Mouse (Mus musculus) limb, embryonic 14.5 days (tissue): ENCODE measurements around the gene Mthfsd. TPM values are rescaled to one million over a fixed set of nuclear protein-coding genes. Genes with fewer than 3 reads are reported as not detected.

Experiments used
- ATAC-seq: fragments of 200-750 bp; cut with Nextera tagmentation; 2 replicates; pipeline ENCODE4 v1.8.0; 2017; ENCODE audit warnings: low read depth, moderate number of reproducible peaks, moderate TSS enrichment; ENCODE audit not compliant: low FRiP score
- DNase-seq: peaks from one replicate; pipeline ENCODE4 v3.0.0-alpha.2; 2015; ENCODE audit warnings: low spot score
- H3K27ac ChIP-seq: fragments of 300-500 bp; sonication (generic); replicated peaks from 2 replicates; pipeline ENCODE4 v1.5.1; 2014; ENCODE audit warnings: low read depth, mild to moderate bottlenecking, low read length, moderate library complexity, mixed read lengths
- H3K27me3 ChIP-seq: fragments of 300-500 bp; sonication (generic); 2 replicates; pipeline ENCODE4 v1.6.1; 2014; ENCODE audit warnings: low read length, mixed read lengths; ENCODE audit not compliant: control insufficient read depth, insufficient read depth
- H3K36me3 ChIP-seq: fragments of 300-500 bp; sonication (generic); 2 replicates; pipeline ENCODE4 v1.6.1; 2014; ENCODE audit warnings: mild to moderate bottlenecking, low read length, moderate library complexity, mixed read lengths; ENCODE audit not compliant: control insufficient read depth, insufficient read depth
- H3K4me1 ChIP-seq: fragments of 300-500 bp; sonication (generic); 2 replicates; pipeline ENCODE4 v1.6.1; 2014; ENCODE audit warnings: antibody characterized with exemption, low read length, mixed read lengths; ENCODE audit not compliant: control insufficient read depth, insufficient read depth
- H3K4me2 ChIP-seq: fragments of 300-500 bp; sonication (generic); replicated peaks from 2 replicates; pipeline ENCODE4 v1.6.1; 2014; ENCODE audit warnings: low read depth, mild to moderate bottlenecking, low read length, moderate library complexity; ENCODE audit not compliant: severe bottlenecking
- H3K4me3 ChIP-seq: fragments of 300-500 bp; sonication (generic); replicated peaks from 2 replicates; pipeline ENCODE4 v1.5.1; 2014; ENCODE audit warnings: low read length
- H3K9ac ChIP-seq: fragments of 300-500 bp; sonication (generic); 2 replicates; pipeline ENCODE4 v1.6.1; 2014; ENCODE audit warnings: mild to moderate bottlenecking, low read depth, low read length, moderate library complexity; ENCODE audit not compliant: severe bottlenecking
- H3K9me3 ChIP-seq: fragments of 300-500 bp; sonication (generic); 2 replicates; pipeline ENCODE4 v1.6.1; 2016; ENCODE audit warnings: low read length; ENCODE audit not compliant: control insufficient read depth
- POLR2A ChIP-seq: fragments of 200-500 bp; IDR thresholded peaks from 2 replicates; pipeline ENCODE4 v1.8.0; 2012; ENCODE audit warnings: inconsistent platforms, mild to moderate bottlenecking, moderate library complexity, borderline replicate concordance; ENCODE audit not compliant: insufficient read depth, insufficient read length; ENCODE audit errors: extremely low read depth
- WGBS: fragments of 180-500 bp; shearing (Covaris S2); extraction: QIAGEN DNeasy Blood & Tissue Kit; methylation state at CpG from one replicate; pipeline ENCODE4 v1.1.7; 2014; 5-methylcytosine and 5-hydroxymethylcytosine counted together
- polyA plus RNA-seq, 2 experiments: library from polyadenylated mRNA; depleted of rRNA in 1 of 2; stranded (reverse) in 1 of 2; unstranded in 1 of 2; fragments of >200 nt; fragmentation: Nextera tagmentation in 1 of 2; extraction: Ambion mirVana in 1 of 2; gene quantifications; 2 replicates each; pipeline versions ENCODE4 v1.2.1 to v1.2.3; 2012 to 2014

Mthfsd gene
- polyA plus RNA-seq, 2 experiments, result 59.9 to 122 TPM

DNA sequence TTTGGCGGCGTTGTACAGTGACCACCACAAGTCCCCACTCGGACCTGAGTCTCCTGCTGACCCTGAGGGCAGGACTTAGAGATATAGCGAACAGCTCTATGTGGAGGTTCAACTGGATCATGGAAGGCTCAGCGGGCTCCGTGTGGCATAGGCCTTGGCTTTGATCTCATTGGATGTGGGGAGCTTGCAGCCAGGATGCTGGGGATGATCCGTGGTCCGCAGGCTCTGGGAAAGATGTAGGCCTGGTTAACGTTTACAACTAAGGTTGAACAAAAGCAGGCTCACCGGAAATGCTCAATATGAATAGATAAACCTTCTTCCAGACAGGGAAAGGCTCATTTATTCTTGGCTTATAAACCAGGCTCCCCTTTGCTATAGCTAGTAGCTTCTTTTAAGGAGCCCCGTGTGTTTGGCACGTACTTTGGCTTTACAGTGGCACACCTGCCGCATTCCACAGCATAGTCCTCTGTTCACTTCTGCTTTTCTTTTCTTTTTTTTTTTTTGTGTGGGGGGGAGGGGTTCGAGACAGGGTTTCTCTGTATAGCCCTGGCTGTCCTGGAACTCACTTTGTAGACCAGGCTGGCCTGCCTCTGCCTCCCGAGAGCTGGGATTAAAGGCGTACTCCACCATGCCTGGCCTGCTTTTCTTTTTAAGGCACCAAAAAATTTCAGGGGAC, 21.2 kb upstream of the Mthfsd start:
- Histone ChIP-seq H3K4me2 (no peak overlapping the region), H3K27ac (no peak overlapping the region), H3K4me3 (no peak overlapping the region), H3K36me3 (no peaks in the 10 kb centered on the region), H3K27me3 (peaks cover 67% of the 10 kb centered on the region), H3K9ac (no peak overlapping the region), H3K9me3 (no peaks in the 10 kb centered on the region), H3K4me1 (peaks cover 22% of the 10 kb centered on the region; the same call in 1 of the 2 replicates)
- WGBS, result 20% methylated on average over 16 of the region's 16 CpGs
- ATAC-seq (no peak), DNase-seq (no peak)
- no peak for TF ChIP-seq POLR2A

DNA sequence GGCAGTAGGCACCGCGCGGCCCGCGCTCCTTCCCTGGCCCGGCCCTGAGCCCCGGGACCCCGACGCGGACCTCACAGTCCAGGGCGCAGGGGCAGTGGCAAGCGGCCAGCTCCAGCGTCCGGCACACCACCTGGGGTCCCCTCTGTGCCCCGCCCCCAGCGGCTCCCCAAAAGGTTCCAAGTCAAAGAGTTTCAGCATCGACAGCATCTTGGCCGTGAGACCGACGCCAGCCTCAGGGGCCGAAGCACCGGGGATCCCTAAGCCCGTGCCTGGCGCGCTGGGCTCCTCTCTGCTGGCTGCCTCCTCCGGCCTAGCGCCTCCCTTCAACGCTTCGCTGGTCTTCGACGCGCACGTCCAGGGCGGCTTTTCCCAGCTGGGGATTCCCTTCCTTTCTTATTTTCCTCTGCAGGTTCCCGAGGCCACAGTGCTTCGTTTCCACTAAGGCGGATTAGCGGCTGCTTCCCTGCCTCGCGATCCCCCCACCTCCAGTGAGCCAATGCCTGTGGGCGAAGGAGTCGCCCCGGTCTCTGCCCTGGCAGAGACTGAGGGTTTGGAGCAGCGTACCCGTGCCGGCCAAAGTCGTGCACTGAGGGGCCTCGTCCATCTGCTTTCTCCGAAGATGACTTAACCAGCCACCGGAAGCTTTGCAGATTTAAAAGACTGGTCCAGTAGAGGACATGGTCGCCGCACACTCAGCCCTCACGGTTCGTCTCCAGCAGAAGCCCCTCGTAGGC, 20.5 kb upstream of the Mthfsd start:
- Histone ChIP-seq H3K27ac (no peak overlapping the region), H3K9ac (peak overlapping the region; percentile 21; the same call in 1 of the 2 replicates), H3K27me3 (peaks cover 73% of the 10 kb centered on the region), H3K4me3 (peak overlapping the region; percentile 22), H3K4me2 (peak overlapping the region; percentile 38), H3K36me3 (no peaks in the 10 kb centered on the region), H3K9me3 (no peaks in the 10 kb centered on the region), H3K4me1 (peaks cover 22% of the 10 kb centered on the region; the same call in 1 of the 2 replicates)
- DNase-seq (no peak), ATAC-seq (no peak)
- WGBS, result 5% methylated on average over 39 of the region's 55 CpGs
- no peak for TF ChIP-seq POLR2A

DNA sequence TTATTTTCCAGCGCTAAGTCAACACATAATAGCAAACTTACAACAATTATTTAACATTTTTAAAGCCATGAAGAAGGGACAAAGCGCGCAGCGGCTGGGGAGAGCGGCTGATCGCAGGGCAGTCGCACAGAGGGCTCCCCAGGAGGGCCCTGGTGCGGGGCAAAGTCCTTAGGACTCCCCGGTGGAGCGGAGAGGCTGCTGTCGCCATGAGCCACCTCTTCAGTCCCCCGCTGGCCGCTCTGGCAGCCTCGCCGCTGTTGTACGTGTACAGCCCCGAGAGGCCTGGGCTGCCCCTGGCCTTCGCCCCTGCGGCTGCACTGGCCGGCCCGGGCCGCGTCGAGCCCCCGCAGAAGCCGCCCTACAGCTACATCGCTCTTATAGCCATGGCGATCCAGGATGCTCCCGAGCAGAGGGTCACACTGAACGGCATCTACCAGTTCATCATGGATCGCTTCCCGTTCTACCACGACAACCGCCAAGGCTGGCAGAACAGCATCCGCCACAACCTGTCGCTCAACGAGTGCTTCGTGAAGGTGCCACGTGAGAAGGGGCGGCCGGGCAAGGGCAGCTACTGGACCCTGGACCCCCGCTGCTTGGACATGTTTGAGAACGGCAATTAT, 19.7 kb upstream of the Mthfsd start, which contains the start of gene Foxl1:
TSS of gene Foxl1 (plus strand) at position 185 of the 620 bp plus-strand sequence.
- no peak for DNase-seq
- Histone ChIP-seq H3K27ac (no peak within 1 kb of the TSS), H3K36me3 (no peaks in the 10 kb centered on the region), H3K4me2 (peak within 1 kb of the TSS; percentile 38), H3K9me3 (no peaks in the 10 kb centered on the region), H3K9ac (peak within 1 kb of the TSS; percentile 21; the same call in 1 of the 2 replicates), H3K27me3 (peaks cover 81% of the 10 kb centered on the region), H3K4me3 (peak within 1 kb of the TSS; percentile 22), H3K4me1 (peaks cover 22% of the 10 kb centered on the region; the same call in 1 of the 2 replicates)
- ATAC-seq, result no peak
- WGBS, result 4% methylated on average over 43 of the region's 43 CpGs
- TF ChIP-seq POLR2A, result no peak

DNA sequence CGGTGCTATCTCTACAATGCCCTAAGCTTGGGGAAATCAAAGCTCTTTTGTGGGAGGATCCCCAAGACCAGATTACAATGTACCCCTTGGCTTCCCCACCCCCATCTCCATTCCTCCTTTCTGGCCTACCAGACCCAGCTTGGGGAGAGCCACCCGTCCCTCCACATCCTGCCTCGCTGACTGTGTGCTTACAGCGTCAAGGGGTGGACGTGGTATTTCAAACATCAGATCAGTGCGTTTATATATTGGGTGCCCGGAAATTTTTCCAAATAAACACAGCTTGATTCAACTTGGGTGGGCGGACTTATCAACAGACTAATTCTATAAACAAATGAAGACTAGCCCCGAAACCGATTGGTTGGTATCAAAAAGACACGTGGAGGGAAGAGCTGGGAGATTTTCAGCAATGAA, 19.1 kb upstream of the Mthfsd start:
- no peak overlapping the region for H3K4me3 ChIP-seq
- H3K4me2 ChIP-seq, result no peak overlapping the region
- WGBS, result 14% methylated on average over 11 of the region's 11 CpGs
- H3K4me1 ChIP-seq, result peaks cover 22% of the 10 kb centered on the region; the same call in 1 of the 2 replicates
- no peak overlapping the region for H3K27ac ChIP-seq
- H3K9me3 ChIP-seq, result no peaks in the 10 kb centered on the region
- peaks cover 87% of the 10 kb centered on the region for H3K27me3 ChIP-seq
- no peak overlapping the region for H3K9ac ChIP-seq
- H3K36me3 ChIP-seq, result no peaks in the 10 kb centered on the region
- ATAC-seq (no peak), DNase-seq (no peak)
- no peak for TF ChIP-seq POLR2A

DNA sequence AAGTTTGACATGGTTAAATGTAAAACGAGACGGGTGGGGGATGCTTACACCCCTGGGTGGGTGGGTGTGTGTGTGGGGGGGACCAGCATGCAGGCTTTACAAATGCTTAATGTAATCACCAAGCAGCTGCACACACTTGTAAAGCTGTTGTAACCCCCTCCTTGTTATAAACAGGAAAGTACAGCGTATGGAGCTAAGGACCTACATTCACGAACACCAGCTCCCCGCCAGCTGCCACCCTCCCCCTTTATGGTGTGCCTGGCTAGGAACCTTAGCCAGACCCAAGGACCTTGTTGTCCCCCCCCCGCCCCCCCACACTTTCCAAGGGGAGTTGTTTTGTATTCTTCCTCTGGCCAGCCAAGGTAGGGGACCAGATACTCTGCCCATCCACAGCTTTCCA, 18.5 kb upstream of the Mthfsd start:
- peaks cover 93% of the 10 kb centered on the region for H3K27me3 ChIP-seq
- H3K27ac ChIP-seq, result no peak overlapping the region
- no peak overlapping the region for H3K9ac ChIP-seq
- no peak for TF ChIP-seq POLR2A
- ATAC-seq (no peak), DNase-seq (no peak)
- H3K9me3 ChIP-seq, result no peaks in the 10 kb centered on the region
- peaks cover 22% of the 10 kb centered on the region; the same call in 1 of the 2 replicates for H3K4me1 ChIP-seq
- H3K4me2 ChIP-seq, result no peak overlapping the region
- 25% methylated on average over 4 of the region's 6 CpGs for WGBS
- H3K36me3 ChIP-seq, result 0 out of 2 replicates have a peak, but pooled peaks cover under 1% of the 10 kb centered on the region
- no peak overlapping the region for H3K4me3 ChIP-seq
